Mouse (Mus musculus) midbrain, embryonic 10.5 days (tissue): ENCODE results near the gene Tbce. TPM values are rescaled to one million over a fixed set of nuclear protein-coding genes. Genes with fewer than 3 reads are reported as not detected.
A peak's percentile ranks its signal among the peaks of the same experiment; 100 is the strongest.

Experiments
- DNase-seq: peaks from one replicate; pipeline ENCODE4 v3.0.0-alpha.2; 2017; ENCODE audit warnings: low spot score
- H3K27ac ChIP-seq: fragments of 300-500 bp; sonication (generic); replicated peaks from 2 replicates; pipeline ENCODE4 v1.5.1; 2016; ENCODE audit warnings: mild to moderate bottlenecking
- H3K27me3 ChIP-seq: fragments of 300-500 bp; sonication (generic); 2 replicates; pipeline ENCODE4 v1.6.1; 2016; ENCODE audit warnings: low read depth, mild to moderate bottlenecking; ENCODE audit not compliant: poor library complexity, severe bottlenecking
- H3K36me3 ChIP-seq: fragments of 300-500 bp; sonication (generic); 2 replicates; pipeline ENCODE4 v1.6.1; 2016; ENCODE audit warnings: mild to moderate bottlenecking, moderate library complexity
- H3K4me1 ChIP-seq: fragments of 300-500 bp; sonication (generic); 2 replicates; pipeline ENCODE4 v1.6.1; 2016
- H3K4me3 ChIP-seq: fragments of 300-500 bp; sonication (generic); 2 replicates; pipeline ENCODE4 v1.5.1; 2016; ENCODE audit warnings: mild to moderate bottlenecking, moderate library complexity
- H3K9me3 ChIP-seq: fragments of 300-500 bp; sonication (generic); replicated peaks from 2 replicates; pipeline ENCODE4 v1.6.1; 2016; ENCODE audit warnings: mild to moderate bottlenecking
- WGBS: fragments of 180-500 bp; shearing (Covaris S2); methylation state at CpG from one replicate; pipeline ENCODE4 v1.1.7; 2016; 5-methylcytosine and 5-hydroxymethylcytosine counted together
- polyA plus RNA-seq: library from polyadenylated mRNA; unstranded; fragments of >200 nt; fragmentation: Nextera tagmentation; extraction: Ambion mirVana; gene quantifications from 2 replicates; pipeline ENCODE4 v1.2.1, GENCODE M21; 2016

Gene Tbce
- 50.9 and 65.6 TPM in 2 replicates for polyA plus RNA-seq

DNA sequence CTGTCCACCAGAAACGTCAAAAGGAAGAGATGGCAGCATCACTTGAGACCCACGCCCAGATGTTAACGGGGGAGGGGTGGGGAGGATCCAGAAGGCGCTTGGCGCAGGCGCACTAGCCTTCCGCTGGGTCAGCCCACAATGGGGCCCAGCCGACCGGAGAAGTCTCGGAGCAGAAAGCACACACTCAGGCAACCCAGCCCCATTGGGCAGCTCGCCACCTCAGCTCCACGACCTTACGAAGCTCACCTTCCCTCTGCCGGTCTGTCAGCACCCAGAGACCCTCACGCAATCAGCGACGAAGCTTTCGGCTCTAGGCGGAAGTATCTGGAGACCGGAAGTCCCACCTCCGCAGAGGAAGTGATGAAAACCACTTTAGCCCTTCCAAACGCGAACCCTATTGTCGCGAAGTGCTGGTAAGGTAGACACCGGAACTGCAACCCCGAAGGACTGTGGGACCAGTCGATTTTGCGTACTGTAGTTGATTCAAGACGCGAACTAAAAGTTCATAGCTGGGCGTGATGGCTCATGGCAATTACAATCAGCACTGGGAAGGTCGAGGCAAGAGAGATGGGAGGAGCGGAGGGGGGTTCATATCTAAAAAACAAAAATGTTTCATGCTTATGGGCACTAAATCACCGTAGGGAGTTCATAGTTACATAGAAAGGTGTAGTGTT is at the start of gene Tbce:
TSS of gene Tbce (minus strand) at position 347 of the 674 bp plus-strand sequence.
- Histone ChIP-seq H3K4me1 (peaks cover 18% of the 10 kb centered on the region), H3K27ac (peak within 1 kb of the TSS; percentile 99), H3K9me3 (no peaks in the 10 kb centered on the region), H3K36me3 (peaks cover 10% of the 10 kb centered on the region; the same call in 1 of the 2 replicates), H3K27me3 (no peaks in the 10 kb centered on the region), H3K4me3 (peak within 1 kb of the TSS; percentile 82)
- DNase-seq, result peak; percentile 89
- under 1% methylated on average over 35 of the region's 35 CpGs for WGBS

- 88% methylated on average over 1 of the region's 1 CpGs for WGBS
- Histone ChIP-seq H3K27ac (no peak overlapping the region), H3K9me3 (peaks cover 4% of the 10 kb centered on the region; the same call in 1 of the 2 replicates), H3K4me3 (no peak overlapping the region), H3K27me3 (no peaks in the 10 kb centered on the region), H3K4me1 (no peaks in the 10 kb centered on the region), H3K36me3 (peaks cover 23% of the 10 kb centered on the region)
- no peak for DNase-seq
These were observed 49.2 kb upstream of the Tbce start for GRCm38 (mm10) chr13:14088669-14089068.

GRCm38 (mm10) chr13:14075326-14075725 is 35.9 kb upstream of the Tbce start:
- H3K4me1 ChIP-seq, result no peaks in the 10 kb centered on the region
- no peak overlapping the region for H3K27ac ChIP-seq
- no peak overlapping the region for H3K4me3 ChIP-seq
- WGBS, result 88% methylated on average over 1 of the region's 1 CpGs
- H3K9me3 ChIP-seq, result peaks cover 13% of the 10 kb centered on the region
- peaks cover 49% of the 10 kb centered on the region for H3K36me3 ChIP-seq
- DNase-seq, result no peak
- H3K27me3 ChIP-seq, result no peaks in the 10 kb centered on the region

DNA sequence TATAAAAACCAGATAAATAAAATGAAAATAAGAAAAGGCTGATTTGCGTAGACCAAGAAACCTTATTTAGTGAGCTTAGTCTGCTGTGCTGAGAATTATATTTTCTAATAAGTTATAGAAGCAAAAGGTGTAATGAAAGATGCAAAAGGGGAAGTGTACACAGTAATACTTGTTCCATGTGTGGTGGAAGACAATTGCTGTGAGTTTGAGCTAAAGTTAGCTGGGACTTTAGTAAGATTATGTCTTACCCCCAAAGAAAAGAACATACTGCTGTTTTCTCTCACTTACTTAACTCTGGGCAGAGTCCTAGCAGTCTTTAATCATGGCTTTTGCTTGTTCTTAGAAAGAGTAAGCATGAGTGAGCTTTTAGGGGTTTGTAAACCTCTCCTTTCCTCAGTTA is 34.9 kb upstream of the Tbce start:
- no peak for DNase-seq
- H3K36me3 ChIP-seq, result peaks cover 46% of the 10 kb centered on the region
- no peaks in the 10 kb centered on the region for H3K4me1 ChIP-seq
- H3K4me3 ChIP-seq, result no peak overlapping the region
- no peaks in the 10 kb centered on the region for H3K27me3 ChIP-seq
- no peak overlapping the region for H3K27ac ChIP-seq
- WGBS, result 98% methylated on average over 1 of the region's 1 CpGs
- H3K9me3 ChIP-seq, result peaks cover 4% of the 10 kb centered on the region

GRCm38 (mm10) chr13:14069291-14069690 is 29.9 kb upstream of the Tbce start:
- DNase-seq, result no peak
- H3K9me3 ChIP-seq, result no peaks in the 10 kb centered on the region
- no peak overlapping the region for H3K27ac ChIP-seq
- H3K27me3 ChIP-seq, result no peaks in the 10 kb centered on the region
- 100% methylated on average over 1 of the region's 1 CpGs for WGBS
- no peak overlapping the region for H3K4me3 ChIP-seq
- H3K4me1 ChIP-seq, result peaks cover 16% of the 10 kb centered on the region
- H3K36me3 ChIP-seq, result peaks cover 52% of the 10 kb centered on the region

GRCm38 (mm10) chr13:14068035-14068434 is 28.6 kb upstream of the Tbce start:
- DNase-seq, result no peak
- Histone ChIP-seq H3K36me3 (peaks cover 51% of the 10 kb centered on the region), H3K9me3 (no peaks in the 10 kb centered on the region), H3K4me1 (peaks cover 16% of the 10 kb centered on the region), H3K27me3 (no peaks in the 10 kb centered on the region), H3K27ac (no peak overlapping the region), H3K4me3 (no peak overlapping the region)

GRCm38 (mm10) chr13:14065701-14066100 is 26.3 kb upstream of the Tbce start:
- Histone ChIP-seq H3K27me3 (no peaks in the 10 kb centered on the region), H3K36me3 (peaks cover 39% of the 10 kb centered on the region), H3K4me1 (peaks cover 28% of the 10 kb centered on the region), H3K27ac (no peak overlapping the region), H3K4me3 (peak overlapping the region; percentile 98; the same call in 1 of the 2 replicates), H3K9me3 (no peaks in the 10 kb centered on the region)
- no peak for DNase-seq
- WGBS, result 86% methylated on average over 1 of the region's 1 CpGs

GRCm38 (mm10) chr13:14065028-14065380 is 25.6 kb upstream of the Tbce start:
- H3K9me3 ChIP-seq, result no peaks in the 10 kb centered on the region
- H3K4me3 ChIP-seq, result peak overlapping the region; percentile 98
- DNase-seq, result no peak
- H3K4me1 ChIP-seq, result peaks cover 28% of the 10 kb centered on the region
- 41% methylated on average over 9 of the region's 9 CpGs for WGBS
- no peaks in the 10 kb centered on the region for H3K27me3 ChIP-seq
- H3K36me3 ChIP-seq, result peaks cover 43% of the 10 kb centered on the region
- peak overlapping the region; percentile 98 for H3K27ac ChIP-seq

GRCm38 (mm10) chr13:14064341-14065027 is 25.0 kb upstream of the Tbce start:
- WGBS, result under 1% methylated on average over 65 of the region's 65 CpGs
- peaks cover 41% of the 10 kb centered on the region for H3K36me3 ChIP-seq
- H3K9me3 ChIP-seq, result no peaks in the 10 kb centered on the region
- peak overlapping the region; percentile 98 for H3K4me3 ChIP-seq
- H3K27ac ChIP-seq, result peak overlapping the region; percentile 98
- H3K4me1 ChIP-seq, result peaks cover 28% of the 10 kb centered on the region
- H3K27me3 ChIP-seq, result no peaks in the 10 kb centered on the region
- DNase-seq, result peak; percentile 49

DNA sequence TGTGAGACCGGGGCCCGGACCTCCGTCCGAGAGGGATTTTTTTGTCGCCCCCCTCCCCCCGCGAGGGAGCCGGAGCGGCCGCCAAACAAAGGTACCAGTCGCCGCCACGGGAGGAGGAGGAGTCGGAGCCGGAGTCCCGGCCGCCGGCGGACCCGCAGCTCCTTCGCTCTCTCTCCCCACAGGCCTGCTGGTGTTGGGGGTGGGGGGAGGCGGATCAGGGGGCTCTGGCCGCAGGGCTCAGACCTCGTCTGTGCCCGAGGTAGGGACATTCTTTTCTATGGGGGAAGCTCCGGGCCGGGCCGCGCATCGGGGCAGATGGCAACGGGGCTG is 24.5 kb upstream of the Tbce start:
- peaks cover 28% of the 10 kb centered on the region for H3K4me1 ChIP-seq
- peak overlapping the region; percentile 98 for H3K4me3 ChIP-seq
- H3K36me3 ChIP-seq, result peaks cover 41% of the 10 kb centered on the region
- peak overlapping the region; percentile 98 for H3K27ac ChIP-seq
- H3K9me3 ChIP-seq, result no peaks in the 10 kb centered on the region
- no peak for DNase-seq
- no peaks in the 10 kb centered on the region for H3K27me3 ChIP-seq
- 0% methylated on average over 23 of the region's 31 CpGs for WGBS

- DNase-seq, result peak; percentile 96
- under 1% methylated on average over 63 of the region's 64 CpGs for WGBS
- Histone ChIP-seq H3K27me3 (no peaks in the 10 kb centered on the region), H3K27ac (peak within 1 kb of the TSS; percentile 98), H3K36me3 (peaks cover 39% of the 10 kb centered on the region), H3K4me1 (peaks cover 28% of the 10 kb centered on the region), H3K9me3 (no peaks in the 10 kb centered on the region), H3K4me3 (peak within 1 kb of the TSS; percentile 98)
These were observed 23.8 kb upstream of the Tbce start, which contains the start of the genes Arid4b and Ggps1 for GRCm38 (mm10) chr13:14063013-14063941. TSS of gene Arid4b (plus strand) at chr13:14063232. TSS of gene Ggps1 (minus strand) at chr13:14063488.

- peak overlapping the region; percentile 91 for H3K27ac ChIP-seq
- DNase-seq, result no peak
- 8% methylated on average over 11 of the region's 11 CpGs for WGBS
These were observed 23.0 kb upstream of the Tbce start for GRCm38 (mm10) chr13:14062209-14063012.

More at GRCm38 (mm10) chr13:14062209-14063012, 23.0 kb upstream of the Tbce start:
- Histone ChIP-seq H3K4me1 (peaks cover 28% of the 10 kb centered on the region), H3K9me3 (no peaks in the 10 kb centered on the region), H3K4me3 (peak overlapping the region; percentile 98), H3K27me3 (no peaks in the 10 kb centered on the region), H3K36me3 (peaks cover 33% of the 10 kb centered on the region)
